Mouse (Mus musculus) embryonic fibroblast, embryonic 13.5 days (primary cell): ENCODE results near the gene Dynlrb2.

Experiments used
- CTCF ChIP-seq: IDR thresholded peaks from 2 replicates; pipeline ENCODE4 v1.5.1; 2011; ENCODE audit warnings: mild to moderate bottlenecking, control low read depth, low read length, moderate library complexity, borderline replicate concordance; ENCODE audit not compliant: insufficient read depth
- POLR2A ChIP-seq: IDR thresholded peaks from 2 replicates; pipeline ENCODE4 v1.6.1; 2011; ENCODE audit warnings: low read depth, mild to moderate bottlenecking, control low read depth, low read length, moderate library complexity

- TF ChIP-seq CTCF (no peak), POLR2A (no peak)
Measured at GRCm38 (mm10) chr8:116467027-116467426, 37.7 kb upstream of the Dynlrb2 start.
